ENCODE assay signal across 8 mouse cellular contexts in the genomic region with DNA sequence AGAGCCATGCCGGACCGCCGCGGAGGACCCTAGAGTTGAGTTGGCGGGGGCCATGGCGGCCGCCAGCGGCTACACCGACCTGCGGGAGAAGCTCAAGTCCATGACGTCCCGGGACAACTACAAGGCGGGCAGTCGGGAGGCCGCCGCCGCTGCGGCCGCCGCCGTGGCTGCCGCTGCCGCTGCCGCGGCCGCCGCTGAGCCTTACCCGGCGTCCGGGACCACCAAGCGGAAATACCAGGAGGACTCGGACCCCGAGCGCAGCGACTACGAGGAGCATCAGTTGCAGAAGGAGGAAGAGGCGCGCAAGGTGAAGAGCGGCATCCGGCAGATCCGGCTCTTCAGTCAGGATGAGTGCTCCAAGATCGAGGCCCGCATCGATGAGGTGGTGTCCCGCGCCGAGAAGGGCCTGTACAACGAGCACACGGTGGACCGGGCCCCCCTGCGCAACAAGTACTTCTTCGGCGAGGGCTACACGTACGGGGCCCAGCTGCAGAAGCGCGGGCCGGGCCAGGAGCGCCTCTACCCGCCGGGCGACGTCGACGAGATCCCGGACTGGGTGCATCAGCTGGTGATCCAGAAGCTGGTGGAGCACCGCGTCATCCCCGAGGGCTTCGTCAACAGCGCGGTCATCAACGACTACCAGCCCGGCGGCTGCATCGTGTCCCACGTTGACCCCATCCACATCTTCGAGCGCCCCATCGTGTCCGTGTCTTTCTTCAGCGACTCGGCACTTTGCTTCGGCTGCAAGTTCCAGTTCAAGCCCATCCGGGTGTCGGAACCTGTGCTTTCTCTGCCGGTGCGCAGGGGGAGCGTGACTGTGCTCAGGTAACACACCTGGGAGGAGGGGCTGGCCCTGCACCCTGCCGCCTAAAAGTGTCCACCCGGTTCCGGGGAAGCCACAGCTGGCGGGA. TPM values are rescaled to one million over a fixed set of nuclear protein-coding genes. Genes with fewer than 3 reads are reported as not detected.
A peak's percentile ranks its signal among the peaks of the same experiment; 100 is the strongest.
DNase-seq lines count a peak whose midpoint lies in the region; ATAC-seq and TF ChIP-seq lines count a peak whose summit lies in the region.

No protein-coding gene starts in this region.

- peaks cover 59% of the 10 kb centered on the region for H3K4me1 ChIP-seq in E14TG2a.4 (replicated peaks; ENCODE audit: low read depth, low read length)
- H3K4me1 ChIP-seq in bone marrow, adult 2 months (ENCODE audit: control insufficient read depth, insufficient read depth, low read length), result peaks cover 3% of the 10 kb centered on the region
- peaks cover 39% of the 10 kb centered on the region for H3K4me1 ChIP-seq in embryonic facial prominence, embryonic 15.5 days
- H3K4me1 ChIP-seq in lung, postnatal 0 days (ENCODE audit: insufficient read depth, low read depth, low read length), result peaks cover 18% of the 10 kb centered on the region; the same call in 1 of the 2 replicates

- peak; percentile 27 to 55 for DNase-seq in heart, postnatal 14 days
- DNase-seq in layer of hippocampus, adult 2 months (ENCODE audit: low spot score in 2 of 2), result peak; percentile 3 to 14
- peak; percentile 62 for DNase-seq in lung, postnatal 0 days (ENCODE audit: low spot score)
- DNase-seq in retina, embryonic 14.5 days (ENCODE audit: low spot score), result peak; percentile 42
- peak; percentile 72 for DNase-seq in thymus, postnatal 25 days

- peak overlapping the region; percentile 81 for H3K4me2 ChIP-seq in embryonic facial prominence, embryonic 15.5 days (replicated peaks)
- H3K4me2 ChIP-seq in lung, postnatal 0 days (replicated peaks; ENCODE audit: low read depth, low read length), result peak overlapping the region; percentile 85

- peak overlapping the region; percentile 94 for H3K9ac ChIP-seq in embryonic facial prominence, embryonic 15.5 days
- H3K9ac ChIP-seq in lung, postnatal 0 days (replicated peaks; ENCODE audit: low read depth), result peak overlapping the region; percentile 96

- intact Hi-C loops in heart, postnatal 14 days (cut with DNase I), result no loop called here

- WGBS in bone marrow, adult 2 months, result under 1% methylated on average over 93 of the region's 93 CpGs
- WGBS in embryonic facial prominence, embryonic 15.5 days, result 0% methylated on average over 91 of the region's 93 CpGs
- WGBS in lung, postnatal 0 days, result 1% methylated on average over 92 of the region's 93 CpGs

- H3K27ac ChIP-seq in bone marrow, adult 2 months (ENCODE audit: control insufficient read depth, insufficient read depth, low read depth, low read length, poor library complexity), result peak overlapping the region; percentile 98
- H3K27ac ChIP-seq in embryonic facial prominence, embryonic 15.5 days (replicated peaks), result peak overlapping the region; percentile 100
- H3K27ac ChIP-seq in layer of hippocampus, adult 2 months, result peak overlapping the region; percentile 97
- peak overlapping the region; percentile 99 for H3K27ac ChIP-seq in lung, postnatal 0 days (ENCODE audit: low read length)

- TF ChIP-seq CTCF in E14TG2a.4 (conservative IDR thresholded peaks at IDR 0.05; ENCODE audit: low read length), result no peak
- 0 out of 2 replicates have a peak, but pooled peaks have one; percentile 2 for TF ChIP-seq CTCF in bone marrow, adult 2 months (IDR thresholded peaks at IDR 0.05; ENCODE audit: control insufficient read depth, insufficient read depth, low read length)
- TF ChIP-seq CTCF in layer of hippocampus, adult 2 months (conservative IDR thresholded peaks at IDR 0.05), result no peak
- TF ChIP-seq CTCF in lung, postnatal 0 days (IDR thresholded peaks at IDR 0.05), result no peak

- peak; percentile 34; the same call in 1 of the 2 replicates for TF ChIP-seq POLR2A in bone marrow, adult 2 months (IDR thresholded peaks at IDR 0.05; ENCODE audit: borderline replicate concordance, control insufficient read depth, low read depth, low read length)

- no peak for TF ChIP-seq EP300 in lung, postnatal 0 days (IDR thresholded peaks at IDR 0.05)

- H3K36me3 ChIP-seq in E14TG2a.4 (ENCODE audit: insufficient read depth, low read length), result peaks cover 46% of the 10 kb centered on the region
- H3K36me3 ChIP-seq in embryonic facial prominence, embryonic 15.5 days, result peaks cover 12% of the 10 kb centered on the region
- H3K36me3 ChIP-seq in lung, postnatal 0 days (ENCODE audit: insufficient read depth, low read length), result no peaks in the 10 kb centered on the region

- peak; percentile 11; the same call in 1 of the 2 replicates for ATAC-seq in embryonic facial prominence, embryonic 15.5 days (ENCODE audit: insufficient number of reproducible peaks, low FRiP score, low TSS enrichment, low read depth)
- ATAC-seq in lung, postnatal 0 days, result peak; percentile 8; the same call in 1 of the 2 replicates

- no peaks in the 10 kb centered on the region for H3K27me3 ChIP-seq in E14TG2a.4 (ENCODE audit: insufficient read depth, low read length)
- no peaks in the 10 kb centered on the region for H3K27me3 ChIP-seq in embryonic facial prominence, embryonic 15.5 days
- H3K27me3 ChIP-seq in lung, postnatal 0 days (replicated peaks; ENCODE audit: insufficient read depth, low read length), result no peaks in the 10 kb centered on the region

- peak overlapping the region; percentile 96 for H3K4me3 ChIP-seq in E14TG2a.4 (replicated peaks; ENCODE audit: low read length)
- H3K4me3 ChIP-seq in bone marrow, adult 2 months (replicated peaks; ENCODE audit: control insufficient read depth, low read depth, low read length), result peak overlapping the region; percentile 94
- H3K4me3 ChIP-seq in embryonic facial prominence, embryonic 15.5 days (replicated peaks), result peak overlapping the region; percentile 94
- peak overlapping the region; percentile 77 for H3K4me3 ChIP-seq in layer of hippocampus, adult 2 months
- peak overlapping the region; percentile 97 for H3K4me3 ChIP-seq in lung, postnatal 0 days (ENCODE audit: low read depth, low read length)

- no peaks in the 10 kb centered on the region for H3K9me3 ChIP-seq in E14TG2a.4 (ENCODE audit: low read length)
- no peaks in the 10 kb centered on the region for H3K9me3 ChIP-seq in embryonic facial prominence, embryonic 15.5 days (replicated peaks)
- no peaks in the 10 kb centered on the region for H3K9me3 ChIP-seq in lung, postnatal 0 days (ENCODE audit: low read length)

RNA-seq across cellular contexts. Expression of a gene that starts 2.4 kb away (rescaled TPM):
- polyA plus RNA-seq in bone marrow, adult 2 months (2011; ENCODE audit: insufficient read depth, insufficient read length, low replicate concordance, missing spikeins), result 16.7 and 19.5 TPM in 2 replicates
- polyA plus RNA-seq in embryonic facial prominence, embryonic 15.5 days (2015; fragmentation: Nextera tagmentation; extraction: Ambion mirVana), result 36.8 and 38.6 TPM in 2 replicates
- 10 to 100 TPM; 72.5 to 74.1 TPM for total RNA-seq in heart, postnatal 14 days (2021)
- total RNA-seq in layer of hippocampus, adult 2 months (2021), result 10 to 100 TPM; 52.0 to 56.6 TPM
- 36.5 and 40.5 TPM in 2 replicates for polyA plus RNA-seq in lung, postnatal 0 days (2015; fragmentation: Nextera tagmentation; extraction: Ambion mirVana)

Comparison
In these comparisons a context has a peak if more than half of its experiments do, and no peak if none do; other contexts are left out.
1. Peak in every context shown above with its lines: DNase-seq, ATAC-seq, H3K4me3 ChIP-seq and H3K27ac ChIP-seq.
2. DNase-seq: peak in every context shown above with its lines; median percentile 72 in thymus, postnatal 25 days; 62 in lung, postnatal 0 days; 42 in retina, embryonic 14.5 days; 41 in heart, postnatal 14 days; 8 in layer of hippocampus, adult 2 months.